Mouse (Mus musculus) embryonic fibroblast, embryonic 13.5 days (primary cell): ENCODE results near the gene Ppp1r15a.

Experiments
- CTCF ChIP-seq: IDR thresholded peaks from 2 replicates; pipeline ENCODE4 v1.5.1; 2011; ENCODE audit warnings: mild to moderate bottlenecking, control low read depth, low read length, moderate library complexity, borderline replicate concordance; ENCODE audit not compliant: insufficient read depth
- POLR2A ChIP-seq: IDR thresholded peaks from 2 replicates; pipeline ENCODE4 v1.6.1; 2011; ENCODE audit warnings: low read depth, mild to moderate bottlenecking, control low read depth, low read length, moderate library complexity

DNA sequence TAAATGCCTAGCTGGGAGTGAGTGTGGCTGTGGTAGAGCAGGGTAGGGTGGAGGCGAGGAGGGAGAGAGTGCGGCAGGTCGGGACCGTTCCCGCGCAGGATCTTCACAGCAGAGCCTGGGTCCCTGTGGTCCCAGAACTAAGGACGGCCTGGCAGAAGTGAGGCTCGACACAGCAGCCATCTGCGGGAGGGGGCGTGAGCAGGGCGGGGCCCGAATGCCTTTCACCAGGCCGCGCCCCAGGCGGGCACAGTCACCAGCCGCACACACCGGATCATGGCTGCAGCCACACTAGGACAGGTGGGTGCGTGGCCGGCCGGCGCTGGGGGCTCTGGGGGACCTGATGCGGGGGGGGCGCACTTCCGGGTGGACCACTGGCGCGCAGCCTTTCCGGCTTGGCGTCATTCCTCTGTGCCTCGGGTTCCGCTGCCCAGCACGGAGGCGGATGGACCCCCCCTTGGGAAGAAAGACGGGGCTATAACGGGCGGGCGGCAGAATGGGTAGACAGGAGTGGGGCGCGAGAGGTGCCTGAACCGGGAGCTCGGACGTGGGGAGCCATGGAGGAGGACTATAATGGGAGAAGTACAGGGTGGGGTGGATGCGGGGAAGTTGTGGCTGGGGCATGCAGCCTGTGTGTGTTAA is 44.2 kb upstream of the Ppp1r15a start, which contains the start of gene Bcat2:
- peak; percentile 77 for TF ChIP-seq POLR2A
- TF ChIP-seq CTCF = no peak
